Mouse (Mus musculus) A20 (cell line): ENCODE results near the gene P4ha2.
A peak's percentile ranks its signal among the peaks of the same experiment; 100 is the strongest.

Source experiments
- DNase-seq: peaks from one replicate; pipeline ENCODE4 v3.0.0-alpha.2; 2011; ENCODE audit warnings: low read depth, low spot score

P4ha2 gene

DNA sequence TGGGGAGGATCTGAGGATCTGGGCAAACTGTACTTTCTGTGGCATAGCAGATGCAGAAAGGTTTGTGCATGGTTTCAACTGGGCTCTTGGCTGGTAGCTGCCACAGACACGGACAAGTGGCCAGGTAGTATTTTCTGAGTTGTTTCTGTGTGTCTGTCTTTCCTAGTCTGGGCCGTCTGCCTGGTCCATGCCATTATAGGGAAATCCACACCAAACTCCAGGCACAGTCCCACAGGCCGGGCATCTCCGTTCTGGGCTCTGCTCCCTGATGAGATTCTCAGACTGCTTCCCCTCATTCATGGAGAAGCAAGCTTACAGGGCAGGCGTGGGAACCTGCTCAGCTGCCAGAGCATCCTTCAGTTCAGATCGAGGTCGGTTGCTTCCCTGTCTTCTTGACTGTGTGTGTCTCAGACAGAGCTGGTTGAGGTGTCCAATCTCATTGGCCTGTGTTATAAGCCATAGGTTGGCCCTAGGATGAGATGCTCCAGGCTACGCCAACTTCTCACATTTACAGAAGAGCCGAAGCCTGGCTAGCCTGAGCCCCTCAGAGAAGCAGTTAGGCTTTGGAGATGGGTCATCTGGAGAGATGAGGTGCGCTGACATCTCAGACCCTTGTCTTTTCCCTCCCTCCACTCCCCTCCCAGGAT lies at the start of gene P4ha2:
P4ha2 (plus strand) TSS at position 51 of the 647 bp plus-strand sequence.
- DNase-seq: no peak

DNA sequence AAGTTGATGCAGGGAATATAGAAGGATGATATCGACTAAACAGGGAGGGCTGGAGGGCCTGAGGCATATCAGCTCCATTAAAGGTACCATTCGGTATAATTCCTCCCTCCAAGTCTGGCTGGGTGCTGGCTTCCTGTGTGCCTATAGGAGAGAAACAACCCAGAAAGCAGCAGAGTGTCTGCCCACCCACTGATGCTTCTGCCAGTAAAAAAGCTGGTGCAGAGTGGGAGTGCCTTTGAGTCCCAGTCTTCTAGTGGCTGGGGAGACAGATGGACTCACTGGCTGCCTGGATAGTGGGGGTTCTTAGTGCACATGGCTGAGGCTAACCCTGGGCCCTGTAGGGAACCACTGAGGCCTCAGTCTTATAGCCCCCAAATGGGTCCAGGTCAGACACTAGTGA lies 49.7 kb upstream of the P4ha2 start:
- no peak for DNase-seq

DNA sequence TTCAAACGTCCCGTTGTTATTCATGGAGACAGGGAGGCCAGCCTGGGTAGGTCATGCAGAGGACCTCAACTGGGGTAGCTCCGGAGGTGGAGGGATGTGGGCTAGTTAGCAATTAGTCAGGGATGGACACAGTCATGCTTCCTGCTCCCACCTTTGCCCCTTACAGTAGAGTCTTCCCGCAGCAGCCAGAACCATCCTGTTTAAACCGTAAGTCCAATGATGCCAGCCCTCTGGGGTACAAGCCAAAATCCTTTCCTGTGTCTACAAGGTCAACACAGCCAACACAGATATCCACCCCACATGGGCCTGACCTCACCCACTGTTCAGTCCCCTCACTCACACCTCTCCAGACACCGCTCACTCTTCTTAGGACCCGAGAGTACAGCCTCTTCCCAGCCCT lies 48.7 kb upstream of the P4ha2 start:
- DNase-seq: no peak

DNA sequence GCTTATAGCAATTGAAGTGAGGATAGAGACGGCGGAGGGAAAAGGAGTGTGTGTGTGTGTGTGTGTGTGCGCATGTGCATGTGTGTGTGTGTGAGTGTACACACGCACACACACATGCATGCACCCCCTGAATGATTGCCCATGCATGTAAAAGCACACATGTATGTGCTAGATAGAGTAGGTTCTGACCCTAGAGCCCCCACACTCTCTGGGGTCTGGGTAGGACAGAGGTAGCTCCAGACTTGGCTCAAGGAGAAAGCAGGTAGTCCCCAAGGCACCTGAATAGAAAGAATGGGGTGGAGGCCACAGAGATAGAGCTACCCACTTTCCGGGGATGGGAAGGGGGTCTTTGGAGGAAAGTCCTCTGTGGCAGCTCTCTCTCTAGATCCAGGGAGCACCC lies 47.8 kb upstream of the P4ha2 start:
- DNase-seq: no peak

DNA sequence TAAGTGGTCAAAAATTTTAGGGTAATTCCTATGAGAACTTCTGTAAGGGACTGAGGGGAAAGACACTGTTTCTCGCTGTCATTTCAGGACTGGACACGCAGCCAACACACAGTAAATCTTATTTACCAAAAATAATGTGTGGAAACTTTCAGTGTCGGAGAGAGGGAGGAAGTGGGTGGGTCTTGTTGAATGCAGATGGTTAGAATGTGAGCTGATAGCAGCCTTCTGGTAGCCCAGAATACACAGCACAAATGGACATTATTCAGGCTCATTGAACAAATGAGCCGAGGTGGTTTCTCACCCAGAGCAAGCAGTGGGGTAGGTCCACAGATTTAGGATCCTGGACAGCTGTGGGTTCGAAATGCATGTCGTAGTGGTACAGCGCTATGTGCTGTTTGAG lies 46.8 kb upstream of the P4ha2 start:
- DNase-seq: no peak

DNA sequence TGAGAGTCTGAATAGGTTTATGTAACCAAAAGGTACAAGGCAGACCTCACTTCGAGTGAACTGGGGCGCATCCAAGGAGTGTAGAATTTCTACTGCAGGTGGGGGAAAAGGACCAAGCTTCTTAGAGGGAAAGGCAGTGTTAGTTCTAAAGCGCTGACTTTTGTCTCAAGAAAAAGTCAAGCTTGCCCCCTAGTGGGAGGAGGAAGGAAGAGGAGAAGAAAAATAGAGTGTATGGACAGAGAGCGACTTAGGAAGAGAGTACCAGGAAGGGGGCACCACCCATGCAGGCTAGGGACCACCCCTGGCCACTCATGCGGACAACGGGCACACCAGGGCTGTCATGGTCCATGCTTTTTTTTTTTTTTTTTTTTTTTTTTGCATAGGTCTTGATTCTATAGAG lies 45.6 kb upstream of the P4ha2 start:
- DNase-seq: peak; percentile 55

DNA sequence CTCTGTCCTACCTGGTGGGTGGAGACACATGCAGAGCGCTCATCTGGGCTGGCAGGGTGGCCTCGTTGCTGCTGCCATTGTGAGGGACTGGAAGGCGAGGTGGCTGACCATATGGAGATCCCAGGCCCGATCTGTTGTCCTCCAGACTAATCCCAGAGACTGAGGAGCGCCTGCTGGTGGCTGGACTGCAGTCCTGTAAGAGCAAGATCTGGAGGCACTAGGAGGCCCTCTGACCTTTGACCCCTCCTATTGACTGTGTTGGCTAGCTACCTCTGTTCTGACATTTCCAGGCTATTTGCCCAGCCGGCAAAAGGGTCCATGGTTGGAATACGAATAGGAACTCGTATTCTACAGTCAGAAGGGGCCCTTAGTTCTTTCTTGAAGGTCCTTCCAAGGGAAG lies 43.8 kb upstream of the P4ha2 start:
- no peak for DNase-seq

DNA sequence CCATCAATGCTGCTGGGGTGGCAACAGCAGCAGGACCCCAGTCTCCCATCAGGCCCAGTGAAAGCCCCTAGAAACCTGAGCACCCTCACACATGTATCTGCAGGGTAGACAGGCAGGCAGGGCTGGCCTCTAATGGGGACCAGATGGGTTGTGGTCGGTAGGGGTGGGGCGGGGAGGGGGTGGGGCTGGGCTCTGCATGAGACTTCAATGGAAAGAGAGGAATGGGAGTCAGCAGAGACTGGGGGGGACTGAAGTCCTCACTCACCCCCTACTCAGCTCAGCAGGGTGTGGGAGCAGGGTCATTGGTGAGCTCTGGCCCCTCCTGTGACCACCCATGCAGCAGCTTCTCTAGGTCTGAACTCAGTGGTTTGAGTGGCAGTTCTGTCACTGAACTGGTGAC lies 42.5 kb upstream of the P4ha2 start:
- DNase-seq: no peak

DNA sequence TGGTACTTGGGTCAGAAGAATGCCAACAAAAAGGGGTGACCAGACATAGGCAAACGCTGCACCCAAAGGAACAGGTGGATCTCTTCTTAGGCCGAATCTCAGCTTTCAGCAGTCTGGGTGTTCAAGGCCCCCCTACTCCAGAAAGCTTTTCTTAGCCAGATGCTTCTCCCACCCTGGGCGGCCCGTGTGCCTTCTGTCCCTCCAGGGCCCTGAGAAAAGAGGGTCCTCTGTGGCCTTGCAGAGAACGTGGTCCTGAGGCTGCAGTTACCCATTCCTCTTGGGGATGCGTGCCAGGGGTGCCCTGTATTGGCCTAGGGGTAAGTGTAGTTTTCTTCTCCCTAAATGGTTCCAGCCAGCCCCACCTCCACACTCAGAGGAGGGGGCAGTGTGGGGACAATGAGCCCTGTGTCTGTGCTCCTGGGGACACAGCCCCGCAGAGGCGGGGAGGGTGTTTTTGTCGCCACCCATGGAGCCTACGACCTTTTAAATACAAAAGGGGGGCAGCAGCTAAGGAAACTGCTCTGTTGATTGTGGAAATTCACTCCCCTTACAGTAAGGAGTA lies 41.8 kb upstream of the P4ha2 start:
- no peak for DNase-seq

DNA sequence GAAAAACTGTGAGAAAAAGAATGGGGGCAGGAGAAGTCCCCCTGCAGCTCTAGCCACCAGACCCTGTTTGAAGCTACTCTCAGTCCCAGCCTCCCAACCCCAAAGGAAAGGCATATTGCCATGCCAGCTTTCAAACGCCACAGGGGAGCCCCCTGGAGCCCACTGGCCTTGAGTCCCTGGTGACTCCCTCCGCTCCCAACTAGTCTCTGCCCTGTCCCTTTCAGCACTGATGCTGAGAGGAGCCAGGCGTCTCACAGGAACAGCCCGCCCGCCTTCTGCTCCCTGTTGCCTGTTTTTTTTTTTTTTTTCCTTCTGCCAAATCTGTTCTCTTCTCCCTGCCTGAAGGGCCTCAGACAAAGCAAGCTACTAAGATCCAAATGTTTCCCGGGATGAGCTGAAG lies 41.3 kb upstream of the P4ha2 start:
- DNase-seq: no peak

DNA sequence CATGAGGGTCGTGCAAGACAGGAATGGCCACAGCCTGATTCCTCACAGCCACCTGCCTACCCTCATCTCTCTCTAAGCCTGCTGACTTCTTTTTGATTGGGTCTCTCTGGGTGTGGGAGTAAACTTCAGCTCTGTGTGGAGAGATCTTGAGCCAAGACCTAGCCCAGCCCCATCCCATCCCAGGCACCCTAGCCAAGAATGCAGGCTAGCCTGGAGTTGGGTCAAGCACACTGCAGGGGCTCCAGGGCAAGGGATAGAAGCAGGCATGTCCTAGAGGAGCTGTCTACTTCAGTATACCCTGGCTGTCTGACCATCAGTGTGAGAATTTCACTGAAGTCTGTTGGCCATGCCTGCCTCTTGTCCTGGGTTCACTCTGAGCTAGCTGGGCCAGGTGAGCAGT lies 40.4 kb upstream of the P4ha2 start:
- no peak for DNase-seq

DNA sequence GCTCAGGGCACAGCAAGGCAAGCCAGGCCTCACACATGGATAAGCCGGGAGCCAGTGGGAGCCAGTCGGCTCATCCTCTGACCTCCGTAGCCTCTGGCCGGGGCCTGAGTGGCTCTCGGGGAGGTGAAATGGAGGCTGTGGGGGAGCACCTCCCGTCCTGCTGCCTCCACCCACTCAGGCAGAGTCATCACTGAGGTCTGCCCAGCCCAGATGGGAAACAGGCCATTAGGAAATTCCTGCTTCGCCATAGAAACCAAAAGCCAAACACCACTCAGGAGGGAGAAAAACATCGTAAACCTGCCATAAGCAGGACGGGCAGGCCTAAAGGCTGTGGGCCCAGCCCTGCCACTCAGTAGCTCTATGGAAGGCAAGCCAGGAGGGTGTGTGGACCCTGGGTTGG lies 39.6 kb upstream of the P4ha2 start:
- DNase-seq: no peak

DNA sequence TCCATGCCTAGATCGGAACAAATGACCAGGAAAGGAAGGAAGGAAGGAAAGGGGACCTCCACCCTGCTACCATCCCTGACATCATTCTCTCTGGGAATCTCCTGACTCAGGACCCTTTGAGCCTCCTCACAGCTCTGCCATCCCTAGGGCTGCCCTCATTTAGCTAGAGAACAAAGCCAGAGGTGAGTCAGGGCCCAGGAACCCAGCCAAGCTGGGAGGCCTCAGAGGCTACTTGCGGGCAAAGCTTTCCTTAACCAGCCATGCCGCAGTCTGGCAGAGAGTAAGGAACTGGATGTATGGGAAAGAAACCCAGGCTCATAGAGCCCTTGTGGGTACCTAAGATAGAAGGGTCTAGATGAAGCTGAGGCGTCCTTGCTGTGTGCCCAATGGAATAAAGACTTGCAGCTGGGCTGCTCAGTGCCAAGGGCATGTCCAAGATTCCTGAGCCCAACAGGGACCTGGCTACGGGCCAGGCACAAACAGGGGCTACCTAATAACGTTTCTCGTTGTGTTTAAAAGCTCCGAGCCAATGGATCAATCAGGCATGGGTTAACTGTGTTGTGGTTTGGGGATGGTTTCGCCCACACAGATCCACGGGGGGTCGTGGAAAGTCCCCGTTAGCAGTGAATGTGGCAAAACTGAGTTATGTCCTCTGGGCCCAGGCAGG lies 37.7 kb upstream of the P4ha2 start:
- DNase-seq: no peak

DNA sequence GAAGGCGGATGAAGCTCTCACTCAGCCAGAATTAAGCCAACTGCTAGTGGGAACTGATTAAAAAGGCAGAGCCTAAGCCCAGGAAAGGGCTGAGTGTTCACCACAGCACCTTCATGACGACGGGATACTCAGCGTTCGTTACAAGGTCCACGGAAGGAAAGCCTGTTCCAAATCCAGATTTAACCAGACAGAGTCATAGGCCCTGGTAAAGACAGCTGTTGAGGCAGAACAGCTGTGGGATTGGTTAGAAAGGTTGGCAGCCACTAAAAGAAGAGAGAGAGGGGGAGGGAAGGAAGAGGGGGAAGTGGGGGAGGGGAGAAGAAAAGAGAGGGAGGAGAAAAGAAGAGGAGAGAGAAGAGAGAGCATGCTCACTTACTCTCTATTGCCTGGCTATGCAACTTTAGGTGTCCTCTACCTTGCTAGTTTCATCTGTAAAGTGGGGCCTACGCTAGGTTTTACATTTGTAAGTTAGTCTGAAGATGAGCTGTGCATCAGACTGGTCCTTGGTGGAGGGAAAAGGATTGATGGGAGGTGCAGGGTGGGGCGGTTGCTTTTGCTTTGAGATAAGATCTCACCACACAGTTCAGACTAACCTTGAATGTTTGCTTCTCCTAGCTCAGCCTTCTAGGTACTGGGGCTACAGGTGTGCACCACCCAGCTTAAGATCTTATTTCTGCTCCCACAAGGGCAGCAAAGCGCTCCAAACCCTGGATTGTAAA lies 37.0 kb upstream of the P4ha2 start:
- DNase-seq: no peak

DNA sequence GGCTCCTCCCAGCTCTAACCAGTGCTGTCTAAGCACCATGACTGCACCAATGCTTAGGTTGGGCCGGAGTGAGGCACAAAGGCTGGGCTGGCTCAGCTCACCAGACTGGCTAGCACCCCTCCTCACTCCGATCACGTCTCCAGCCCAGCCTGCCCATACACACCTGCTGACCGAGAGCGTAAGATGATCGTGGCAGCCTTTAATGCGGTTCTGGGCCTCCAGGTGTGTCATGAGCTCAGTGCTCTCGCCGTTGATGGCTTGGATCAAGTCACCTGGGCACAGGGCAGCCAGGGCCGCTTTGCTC lies 36.5 kb upstream of the P4ha2 start:
- DNase-seq: no peak

DNA sequence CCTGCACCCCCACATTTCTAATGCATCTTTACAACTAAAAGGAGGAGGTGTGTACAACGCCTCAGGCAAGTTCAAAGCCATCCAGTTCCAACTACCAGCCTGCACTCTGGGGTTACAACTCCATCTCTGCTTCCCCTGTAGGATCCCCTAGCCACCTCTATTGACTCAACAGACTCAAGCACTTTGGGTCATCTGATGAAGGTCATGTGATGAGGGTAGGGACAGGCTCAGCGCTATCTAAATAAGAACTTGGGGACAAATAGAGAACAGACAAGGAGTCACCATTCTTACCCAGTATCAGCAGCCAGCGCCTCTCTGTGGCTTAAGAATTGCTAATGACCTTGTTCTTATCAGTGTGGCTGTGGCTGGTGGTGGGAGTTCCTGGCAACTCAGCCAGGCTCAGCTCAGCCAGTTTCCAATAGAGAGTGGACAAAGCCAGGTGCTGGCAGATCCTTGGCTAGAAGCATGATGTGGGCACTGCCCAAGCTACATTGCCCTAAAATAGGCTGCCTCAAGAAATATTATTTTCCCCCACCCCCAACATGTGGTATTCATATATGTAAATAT lies 35.4 kb upstream of the P4ha2 start:
- no peak for DNase-seq

DNA sequence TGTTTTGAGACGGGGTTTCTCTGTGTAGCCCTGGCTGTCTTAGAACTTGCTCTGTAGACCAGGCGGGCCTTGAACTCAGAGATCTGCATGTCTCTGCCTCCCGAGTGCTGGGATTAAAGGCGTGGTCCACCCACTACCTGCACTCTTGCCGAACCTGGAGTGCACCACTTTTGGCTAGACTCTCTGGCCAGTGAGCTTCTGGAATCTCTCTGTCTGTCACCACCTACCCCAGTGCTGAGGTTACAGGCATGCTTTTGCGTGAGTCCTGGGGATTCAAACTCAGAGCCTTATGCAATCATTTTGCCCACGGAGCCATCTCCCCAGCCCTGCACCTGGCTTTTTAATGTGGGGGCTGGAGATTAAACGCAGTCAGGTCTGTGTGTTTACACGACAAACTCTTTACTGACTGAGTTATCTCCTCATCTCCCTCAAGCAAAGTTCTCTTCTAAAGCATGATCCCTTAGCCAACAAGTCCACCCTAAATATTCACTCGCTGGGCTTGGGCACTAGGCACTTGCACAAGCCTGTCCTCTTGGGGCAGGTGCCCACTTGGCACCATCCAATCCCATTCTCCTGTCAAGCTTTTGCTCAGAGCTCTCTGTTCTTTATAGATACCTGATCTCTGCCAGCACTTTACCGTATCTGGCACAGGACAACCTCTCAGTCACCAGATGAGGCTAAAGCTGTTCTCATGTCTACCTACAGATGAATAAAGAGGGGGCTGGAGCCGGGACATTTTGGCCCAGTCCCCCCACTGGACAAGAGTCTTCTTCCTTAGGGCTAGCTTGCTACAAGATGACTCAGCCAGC lies 34.6 kb upstream of the P4ha2 start:
- DNase-seq: no peak

DNA sequence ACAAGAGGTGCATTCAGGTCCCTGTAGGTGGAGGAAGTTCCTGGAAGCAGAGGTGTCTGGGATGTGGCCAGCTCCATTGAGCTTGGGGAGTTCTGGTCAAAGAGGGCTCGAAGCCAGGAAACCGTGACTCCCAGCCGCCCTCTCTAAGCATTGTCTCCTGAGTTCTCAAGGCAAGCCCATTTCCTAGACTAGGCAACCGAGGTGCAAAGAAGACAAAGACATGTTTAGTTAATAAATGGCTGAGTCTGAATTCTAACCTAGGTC lies 34.0 kb upstream of the P4ha2 start:
- DNase-seq: no peak

DNA sequence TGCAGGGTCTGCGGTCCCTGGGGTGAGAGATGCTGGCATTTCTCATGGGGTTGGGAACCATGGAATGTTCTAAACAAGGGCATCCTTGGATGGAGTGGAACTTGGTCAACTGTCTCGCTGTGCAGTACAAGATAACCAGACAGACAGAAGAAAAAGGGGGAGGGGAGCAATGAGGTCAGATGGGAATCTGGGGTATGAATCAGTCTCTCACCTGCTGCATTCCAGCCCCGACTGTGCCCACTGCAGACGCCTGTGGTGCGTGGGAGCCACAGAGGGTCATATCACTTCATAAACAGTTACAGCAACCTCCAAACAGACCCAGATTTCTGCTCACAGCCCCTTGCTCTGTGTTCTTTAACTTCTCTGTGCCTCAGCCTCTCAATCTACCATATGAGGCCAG lies 33.5 kb upstream of the P4ha2 start:
- DNase-seq: no peak

DNA sequence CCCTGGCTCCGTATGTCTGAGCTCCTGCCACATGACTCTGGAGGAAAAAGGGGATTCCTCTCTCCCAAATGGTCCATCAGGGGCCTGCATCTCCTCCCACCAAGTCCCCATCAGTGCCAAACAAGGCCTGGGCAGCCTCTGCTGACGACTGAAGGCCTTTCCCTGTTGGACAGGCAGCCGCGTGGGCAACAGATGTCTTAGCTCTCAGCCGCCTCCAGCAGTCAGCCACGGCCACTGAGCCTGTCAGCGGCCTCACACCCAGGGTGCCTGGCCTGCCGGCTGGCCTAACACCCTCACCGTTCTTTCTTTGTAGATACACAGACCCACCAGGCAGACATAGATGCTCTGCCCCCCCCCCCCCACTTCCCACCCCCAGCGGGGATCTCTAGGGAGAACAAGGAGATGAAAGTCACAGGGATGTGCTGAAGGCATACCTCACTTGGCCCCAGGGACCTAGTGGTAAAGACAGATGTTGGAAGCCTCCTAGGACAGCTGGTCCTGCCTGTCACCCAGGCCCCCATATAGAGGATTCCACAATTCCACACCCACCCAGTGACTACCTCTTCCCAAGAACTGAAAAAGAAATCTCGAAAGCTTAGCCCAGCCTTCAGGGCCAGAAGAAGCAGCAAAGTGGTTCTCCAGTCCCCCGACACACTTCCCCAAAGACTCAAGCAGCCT lies 32.4 kb upstream of the P4ha2 start:
- no peak for DNase-seq

DNA sequence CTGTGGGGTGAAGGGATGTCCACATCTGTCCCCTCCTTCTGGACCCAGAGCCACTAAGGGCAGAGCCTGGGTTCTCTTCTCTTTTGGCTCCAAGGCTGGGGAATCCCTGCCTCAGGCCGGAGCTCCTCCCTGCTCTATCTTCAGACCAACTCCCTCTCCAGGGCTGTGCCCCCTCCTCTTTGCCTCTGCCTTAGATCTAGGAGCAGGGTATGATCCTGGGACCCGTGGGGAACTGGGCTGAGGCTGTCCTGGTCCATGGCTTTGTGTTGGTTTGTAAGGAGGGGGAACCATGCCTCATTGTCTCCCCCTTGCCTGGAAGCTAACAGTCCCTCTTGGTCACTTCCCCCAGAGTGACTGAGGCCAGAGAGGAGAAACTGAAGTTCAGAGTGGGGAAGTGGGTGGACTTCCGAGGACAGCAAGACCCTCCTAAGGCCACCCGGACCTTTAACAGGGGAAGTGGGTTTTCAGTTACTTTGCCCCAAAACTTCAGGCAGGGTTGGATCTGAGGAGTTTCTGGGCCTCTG lies 31.8 kb upstream of the P4ha2 start:
- DNase-seq: no peak
